Mouse (Mus musculus) CH12.LX (cell line): ENCODE data around the gene Lama5. TPM values are rescaled to one million over a fixed set of nuclear protein-coding genes. Genes with fewer than 3 reads are reported as not detected.
A peak's percentile ranks its signal among the peaks of the same experiment; 100 is the strongest.

Experiments used
- DNase-seq: peaks from one replicate; pipeline ENCODE4 v3.0.0-alpha.2; 2013; ENCODE audit errors: extremely low read depth
- H3K27ac ChIP-seq: 2 replicates; pipeline ENCODE4 v1.5.1; 2012; ENCODE audit warnings: low read depth, mild to moderate bottlenecking, control low read depth, moderate library complexity; ENCODE audit not compliant: insufficient read depth
- H3K27me3 ChIP-seq: replicated peaks from 2 replicates; pipeline ENCODE3; 2012; ENCODE audit warnings: inconsistent platforms
- H3K36me3 ChIP-seq, 2 experiments: replicated peaks in 1 of 2; 2 replicates each; pipeline versions ENCODE3 to v1.6.1; 2012; ENCODE audit warnings: inconsistent platforms in 1 of 2, low read length in 1 of 2, mild to moderate bottlenecking in 1 of 2, mixed read lengths in 1 of 2, moderate library complexity in 1 of 2; ENCODE audit not compliant: control insufficient read depth in 1 of 2, insufficient read depth in 1 of 2
- H3K4me1 ChIP-seq, 2 experiments: 2 replicates each; pipeline ENCODE4 v1.6.1; 2012; ENCODE audit warnings: inconsistent platforms in 1 of 2, moderate library complexity in 1 of 2; ENCODE audit not compliant: insufficient read depth in 2 of 2, control insufficient read depth in 1 of 2
- H3K4me2 ChIP-seq: 2 replicates; pipeline ENCODE4 v1.6.1; 2012; ENCODE audit warnings: low read depth, mild to moderate bottlenecking, control low read depth; ENCODE audit not compliant: poor library complexity, insufficient read depth, severe bottlenecking
- H3K4me3 ChIP-seq, 3 experiments: fragments of 150-350 bp in 1 of 3; sonication (generic) in 1 of 3; replicated peaks in 1 of 3; 2 replicates each; pipeline versions ENCODE3 to v1.5.1; 2011 to 2012; ENCODE audit warnings: low read depth in 2 of 3, low read length in 2 of 3, mild to moderate bottlenecking in 2 of 3, moderate library complexity in 2 of 3, control low read depth in 1 of 3, improper control_type of control experiment in 1 of 3, inconsistent platforms in 1 of 3, mixed read lengths in 1 of 3; ENCODE audit not compliant: poor library complexity in 1 of 3
- H3K79me2 ChIP-seq: replicated peaks from 2 replicates; pipeline ENCODE4 v1.6.1; 2012; ENCODE audit warnings: mild to moderate bottlenecking, moderate library complexity; ENCODE audit not compliant: control insufficient read depth, poor library complexity, insufficient read depth, severe bottlenecking; ENCODE audit errors: extremely low read depth
- H3K9ac ChIP-seq: 2 replicates; pipeline ENCODE4 v1.6.1; 2012; ENCODE audit warnings: low read depth, mild to moderate bottlenecking, control low read depth, moderate library complexity; ENCODE audit not compliant: insufficient read depth
- H3K9me3 ChIP-seq: replicated peaks from 2 replicates; pipeline ENCODE3; 2012; ENCODE audit warnings: low read length, inconsistent platforms, mixed read lengths
- BHLHE40 ChIP-seq: IDR thresholded peaks from 2 replicates; pipeline ENCODE4 v1.6.1; 2011; ENCODE audit warnings: mild to moderate bottlenecking, low read depth, low read length, improper control_type of control experiment
- CTCF ChIP-seq, 2 experiments: IDR thresholded peaks in 1 of 2; conservative IDR thresholded peaks in 1 of 2; 2 replicates each; pipeline ENCODE4 v1.5.1; 2011 to 2012; ENCODE audit warnings: low read depth in 2 of 2, low read length in 2 of 2, improper control_type of control experiment in 1 of 2, inconsistent platforms in 1 of 2, mild to moderate bottlenecking in 1 of 2, moderate library complexity in 1 of 2
- E2F4 ChIP-seq: IDR thresholded peaks from 2 replicates; pipeline ENCODE4 v1.6.1; 2011; ENCODE audit warnings: low read depth, low read length, improper control_type of control experiment; ENCODE audit not compliant: insufficient replicate concordance
- ELF1 ChIP-seq: IDR thresholded peaks from 2 replicates; pipeline ENCODE4 v1.6.1; 2014; ENCODE audit warnings: low read depth, mild to moderate bottlenecking, inconsistent platforms, low read length, improper control_type of control experiment
- EP300 ChIP-seq: IDR thresholded peaks from 2 replicates; pipeline ENCODE4 v1.6.1; 2011; ENCODE audit warnings: low read length, improper control_type of control experiment
- ETS1 ChIP-seq: conservative IDR thresholded peaks from 2 replicates; pipeline ENCODE4 v1.6.1; 2012; ENCODE audit warnings: low read depth, mild to moderate bottlenecking, inconsistent platforms, low read length, improper control_type of control experiment, moderate library complexity
- HCFC1 ChIP-seq: IDR thresholded peaks from 2 replicates; pipeline ENCODE4 v1.6.1; 2012; ENCODE audit warnings: low read depth, mild to moderate bottlenecking, inconsistent platforms, low read length, improper control_type of control experiment
- MEF2A ChIP-seq: IDR thresholded peaks from 2 replicates; pipeline ENCODE4 v1.6.1; 2014; ENCODE audit warnings: low read depth, mild to moderate bottlenecking, inconsistent platforms, low read length, improper control_type of control experiment, borderline replicate concordance
- RAD21 ChIP-seq: IDR thresholded peaks from 2 replicates; pipeline ENCODE4 v1.6.1; 2011; ENCODE audit warnings: low read depth, mild to moderate bottlenecking, low read length, improper control_type of control experiment, moderate library complexity
- SMC3 ChIP-seq: IDR thresholded peaks from 2 replicates; pipeline ENCODE4 v1.6.1; 2011; ENCODE audit warnings: low read depth, low read length, improper control_type of control experiment
- TBP ChIP-seq: conservative IDR thresholded peaks from 2 replicates; pipeline ENCODE4 v1.6.1; 2011; ENCODE audit warnings: low read depth, low read length, improper control_type of control experiment
- TCF12 ChIP-seq: IDR thresholded peaks from 2 replicates; pipeline ENCODE4 v1.6.1; 2014; ENCODE audit warnings: low read depth, mild to moderate bottlenecking, inconsistent platforms, low read length, improper control_type of control experiment
- UBTF ChIP-seq: IDR thresholded peaks from 2 replicates; pipeline ENCODE4 v1.6.1; 2012; ENCODE audit warnings: low read depth, mild to moderate bottlenecking, inconsistent platforms, low read length, improper control_type of control experiment, moderate library complexity
- USF2 ChIP-seq: conservative IDR thresholded peaks from 2 replicates; pipeline ENCODE4 v1.6.1; 2011; ENCODE audit warnings: low read depth, low read length, improper control_type of control experiment
- ZKSCAN1 ChIP-seq: IDR thresholded peaks from 2 replicates; pipeline ENCODE4 v1.6.1; 2012; ENCODE audit warnings: low read depth, inconsistent platforms, low read length, improper control_type of control experiment, borderline replicate concordance
- ZMIZ1 ChIP-seq: IDR thresholded peaks from 2 replicates; pipeline ENCODE4 v1.6.1; 2012; ENCODE audit warnings: low read depth, mild to moderate bottlenecking, inconsistent platforms, low read length, improper control_type of control experiment
- dilution Hi-C: fragments of 300-500 bp; cut with MboI; formaldehyde crosslinking; loops from 2 replicates; pipeline ENCODE4 v1.14.3; 2020; ENCODE audit warnings: low sequenced_read_pairs; ENCODE audit not compliant: extremely low pct_unique_long_range_greater_than_20kb, extremely low pct_ligation_motif_present
- in situ Hi-C: fragments of 300-500 bp; cut with MboI; formaldehyde crosslinking; loops from 3 replicates; pipeline ENCODE4 v1.14.3; 2019; ENCODE audit warnings: low sequenced_read_pairs, low pct_ligation_motif_present, low pct_unique_long_range_greater_than_20kb, mixed read lengths
- polyA plus RNA-seq: library from polyadenylated mRNA; unstranded; fragments of >175 nt; gene quantifications from 2 replicates; pipeline ENCODE4 v1.2.1, GENCODE M21; 2012; ENCODE audit warnings: low read depth; ENCODE audit not compliant: insufficient read length
- total RNA-seq, 2 experiments: library from RNA; depleted of rRNA; stranded (reverse); fragments of 300-350 nt in 1 of 2; fragments of >200 nt in 1 of 2; gene quantifications; 2 replicates each; pipeline ENCODE4 v1.2.3; 2012 to 2014

Gene Lama5
- total and polyA plus RNA-seq, 3 experiments: 0.20 to 0.85 (median 0.67) TPM

DNA sequence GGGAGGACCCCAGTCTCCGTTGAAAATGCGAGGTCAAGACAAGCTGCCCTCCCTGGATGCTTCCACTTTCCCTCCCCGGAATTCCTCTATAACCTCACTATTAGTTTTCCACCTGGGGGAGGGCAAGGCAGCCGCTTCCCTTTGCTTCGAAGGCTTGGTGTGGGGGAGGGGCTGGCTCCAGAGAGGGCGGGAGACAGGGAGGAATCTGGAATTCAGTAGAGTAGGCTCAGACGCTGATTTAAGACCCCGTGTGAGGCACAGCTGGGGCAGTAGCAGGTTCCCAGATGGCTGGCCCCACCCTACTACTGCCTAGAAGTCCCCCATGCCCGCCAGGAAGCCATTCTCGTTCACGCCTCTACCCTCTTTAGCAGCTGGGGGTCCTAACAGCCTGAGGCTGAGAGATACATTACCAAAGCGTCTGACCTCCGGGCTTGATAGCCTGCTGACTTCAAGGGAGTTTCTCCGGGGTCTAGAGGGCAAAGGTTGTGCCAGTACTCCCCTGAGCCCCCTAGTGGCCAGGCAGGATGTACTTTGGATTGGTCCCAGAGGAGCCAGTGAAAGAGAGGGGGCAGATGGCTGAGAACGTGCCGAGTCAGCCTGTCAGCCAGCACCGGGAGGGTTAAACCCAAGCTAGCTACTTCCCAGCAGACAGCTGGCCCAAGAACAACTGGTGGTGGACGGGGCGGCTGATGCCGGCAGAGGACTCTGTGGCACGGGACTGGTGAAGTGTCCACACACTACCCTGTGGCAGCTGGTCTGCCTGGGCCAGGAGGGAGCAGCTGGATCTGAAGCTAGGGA lies 1.8 kb upstream of the Lama5 start:
- H3K36me3 ChIP-seq: no peaks in the 10 kb centered on the region
- DNase-seq: peak; percentile 51
- no peaks in the 10 kb centered on the region for H3K79me2 ChIP-seq
- in situ Hi-C loops (loop anchor here (5.0 kb wide), 1 partner anchor 35 kb away; no protein-coding TSS in a partner anchor), dilution Hi-C loops (no loop called here)
- H3K4me1 ChIP-seq: peaks cover 4 to 7% of the 10 kb centered on the region in 2 experiments; a peak in 2 of 4 replicates
- H3K4me3 ChIP-seq: no peak overlapping the region
- no peak overlapping the region for H3K9ac ChIP-seq
- TF ChIP-seq ETS1 (no peak), RAD21 (peak; percentile 34), BHLHE40 (peak; percentile 66), SMC3 (peak; percentile 62), CTCF (conservative IDR thresholded peaks at IDR 0.05 in 1 of 2, IDR thresholded peaks at IDR 0.05 in 1 of 2; ENCODE audit: low read depth in 2 of 2, low read length in 2 of 2) (peak; percentile 39 to 83; a peak in 3 of 4 replicates), ELF1 (no peak), UBTF (peak; percentile 31; the same call in 1 of the 2 replicates), MEF2A (no peak)
- no peak overlapping the region for H3K27ac ChIP-seq
- peak overlapping the region; percentile 46; the same call in 1 of the 2 replicates for H3K4me2 ChIP-seq
- H3K9me3 ChIP-seq: no peaks in the 10 kb centered on the region
- peaks cover 84% of the 10 kb centered on the region for H3K27me3 ChIP-seq

DNA sequence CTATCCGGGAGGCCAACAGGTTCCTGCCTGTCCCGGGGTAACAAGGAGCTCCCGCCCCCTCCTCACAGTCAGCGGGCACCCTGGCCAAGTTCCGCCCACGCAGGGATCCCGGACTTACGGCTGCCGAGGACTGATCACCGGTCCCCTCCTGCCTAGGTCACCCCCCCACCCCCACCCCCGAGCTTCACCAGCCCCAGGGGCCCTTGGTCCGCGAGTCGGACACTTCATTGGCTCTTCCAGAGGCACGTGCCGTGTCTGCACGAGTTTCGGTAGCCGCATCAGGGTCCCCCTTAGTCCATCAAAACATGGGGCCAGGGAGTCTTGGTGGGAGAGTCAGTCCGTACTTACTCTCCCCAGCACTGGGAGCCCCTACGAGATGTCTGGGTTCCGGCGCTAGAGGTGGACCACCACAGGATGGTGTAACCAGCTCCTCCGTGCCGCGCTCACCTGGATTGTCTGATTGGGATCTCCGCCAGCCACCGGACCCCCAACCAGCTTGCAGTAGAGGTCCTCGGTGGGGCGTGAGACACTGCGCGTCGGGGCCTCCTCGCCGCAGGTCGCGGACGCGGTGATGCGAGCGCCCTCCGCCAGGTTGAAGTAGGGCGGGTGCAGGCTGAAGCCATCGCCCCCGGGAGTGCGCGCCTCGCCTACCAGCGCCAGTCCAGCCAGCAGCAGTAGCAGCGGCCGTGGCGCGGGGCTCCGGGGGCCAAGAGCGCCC lies 456 bp downstream of the Lama5 start:
- peak overlapping the region in 1 of 3 experiments; percentile 50 for H3K4me3 ChIP-seq
- in situ Hi-C loops: loop anchor here (5.0 kb wide), 1 partner anchor 33 kb away; no protein-coding TSS in a partner anchor
- H3K9me3 ChIP-seq: no peaks in the 10 kb centered on the region
- H3K27ac ChIP-seq: no peak overlapping the region
- H3K36me3 ChIP-seq: no peaks in the 10 kb centered on the region
- peak overlapping the region; percentile 5; the same call in 1 of the 2 replicates for H3K9ac ChIP-seq
- H3K4me1 ChIP-seq: peaks cover 4 to 7% of the 10 kb centered on the region in 2 experiments; a peak in 2 of 4 replicates
- DNase-seq: no peak
- H3K27me3 ChIP-seq: peaks cover 91% of the 10 kb centered on the region
- TF ChIP-seq BHLHE40 (0 out of 2 replicates have a peak, but pooled peaks have one; percentile 27), HCFC1 (no peak)
- H3K4me2 ChIP-seq: peak overlapping the region; percentile 96
- no peaks in the 10 kb centered on the region for H3K79me2 ChIP-seq
- dilution Hi-C loops: no loop called here

DNA sequence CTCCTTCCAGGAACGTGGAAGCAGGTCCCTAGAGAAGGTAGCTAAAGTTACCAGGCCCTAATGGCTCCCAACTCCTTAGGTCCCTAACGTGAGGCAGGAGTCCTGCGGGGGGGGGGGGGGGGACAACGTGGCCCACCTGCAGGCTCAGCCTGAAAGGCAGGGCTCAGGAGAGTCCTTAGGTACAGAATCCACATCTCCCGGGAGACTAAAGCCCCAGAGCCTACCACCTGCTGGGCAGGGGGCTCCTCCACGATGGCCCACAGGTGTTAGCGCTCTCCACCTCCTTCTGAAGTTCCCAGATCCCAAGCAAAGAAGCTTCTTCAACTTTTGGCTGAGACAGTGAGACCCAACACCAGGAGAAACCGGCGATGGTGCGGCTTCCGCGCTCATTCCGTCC lies 1.0 kb downstream of the Lama5 start:
- no peak for TF ChIP-seq ZMIZ1
- no peak for TF ChIP-seq MEF2A
- TF ChIP-seq TCF12: no peak
- TF ChIP-seq ZKSCAN1: no peak
- TF ChIP-seq USF2: no peak
- TF ChIP-seq TBP: no peak
- TF ChIP-seq E2F4: no peak
- no peak for TF ChIP-seq EP300
- TF ChIP-seq ELF1: no peak
- no peak for TF ChIP-seq SMC3
- TF ChIP-seq ETS1: no peak
- no peak overlapping the region for H3K9ac ChIP-seq
- H3K4me2 ChIP-seq: no peak overlapping the region
- H3K9me3 ChIP-seq: no peaks in the 10 kb centered on the region
- H3K4me1 ChIP-seq: peaks cover 4 to 7% of the 10 kb centered on the region in 2 experiments; a peak in 2 of 4 replicates
- DNase-seq: no peak
- H3K27ac ChIP-seq: no peak overlapping the region
- H3K4me3 ChIP-seq: no peak overlapping the region
- peaks cover 93% of the 10 kb centered on the region for H3K27me3 ChIP-seq
- in situ Hi-C loops (loop anchor here (5.0 kb wide), 1 partner anchor 32 kb away; no protein-coding TSS in a partner anchor), dilution Hi-C loops (no loop called here)
- H3K79me2 ChIP-seq: no peaks in the 10 kb centered on the region
- H3K36me3 ChIP-seq: no peaks in the 10 kb centered on the region
